Mouse (Mus musculus): ENCODE data around the gene Slitrk5.

DNA sequence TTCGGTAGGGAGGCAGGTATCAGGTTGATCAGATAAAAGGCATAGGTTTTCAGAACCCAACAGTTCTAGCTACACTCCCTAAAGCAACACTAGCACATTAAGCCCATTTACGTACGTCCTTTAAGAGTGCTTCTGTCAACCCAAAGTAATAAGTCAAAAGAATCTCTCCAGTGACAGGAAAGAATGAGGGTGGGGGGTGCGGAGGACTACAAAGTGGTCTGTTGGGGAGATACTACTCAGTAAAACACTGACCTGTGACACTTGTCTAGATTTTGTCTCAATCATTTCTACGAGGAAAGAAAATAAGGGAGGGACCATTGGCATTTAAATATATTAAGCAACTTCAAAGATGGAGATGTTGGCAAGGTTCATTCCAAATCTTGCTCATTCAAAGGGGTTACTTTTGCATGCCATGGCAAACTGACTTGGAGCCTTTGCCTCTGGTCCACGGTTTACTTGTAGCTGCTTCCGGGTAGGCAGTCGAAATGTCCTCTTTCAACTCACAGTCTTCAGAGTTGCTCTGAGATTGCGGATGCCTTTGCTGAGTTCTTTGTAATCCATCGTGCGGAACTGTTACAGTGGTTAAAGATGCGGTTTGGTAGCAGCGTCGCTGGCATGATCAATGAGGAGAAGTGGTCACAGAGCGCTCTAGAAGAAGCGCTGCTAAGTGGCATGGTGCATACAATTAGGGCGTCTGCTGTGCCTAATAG is 2.6 kb downstream of the Slitrk5 start:
- TF ChIP-seq POLR2A (IDR thresholded peaks at IDR 0.05; ENCODE audit: low read depth, low read length) (no peak), CTCF (IDR thresholded peaks at IDR 0.05; ENCODE audit: extremely low read depth, insufficient read depth, insufficient read length, insufficient replicate concordance) (no peak)

All from spleen, adult 2 months (tissue).